Mouse (Mus musculus) hematopoietic stem cell, adult 5-6 weeks (primary cell): ENCODE data around the gene Taok3. TPM values are rescaled to one million over a fixed set of nuclear protein-coding genes. Genes with fewer than 3 reads are reported as not detected.
"Not testable (repeated sequence)": the region's sequence is repeated elsewhere in the genome, so short reads cannot be mapped to it uniquely, and the experiment has no call there.

Experiments
- ATAC-seq, 2 experiments: fragments of 125-278 bp in 1 of 2; replicated peaks in 1 of 2; 2 replicates each; pipeline ENCODE4 v1.8.0; 2016 to 2017; ENCODE audit warnings: inconsistent platforms in 2 of 2, mild to moderate bottlenecking in 2 of 2, moderate number of reproducible peaks in 2 of 2, low read depth in 1 of 2, moderate TSS enrichment in 1 of 2; ENCODE audit not compliant: low FRiP score in 2 of 2, poor library complexity in 2 of 2, severe bottlenecking in 2 of 2, insufficient read depth in 1 of 2, low TSS enrichment in 1 of 2
- total RNA-seq: library from RNA; stranded (forward); fragments of 172-1452, 232-1000 nt; gene quantifications from 2 replicates; pipeline ENCODE4 v1.2.3, GENCODE M21; 2017

Gene Taok3
- total RNA-seq, 1 experiment from 2014 or later: 70.4 TPM

GRCm38 (mm10) chr5:117293776-117294175 lies 173.8 kb downstream of the Taok3 start:
- not testable (repeated sequence) for ATAC-seq

GRCm38 (mm10) chr5:117295011-117295410 lies 175.1 kb downstream of the Taok3 start:
- ATAC-seq: no peak

- ATAC-seq: no peak
Observed at GRCm38 (mm10) chr5:117302899-117303298, 183.0 kb downstream of the Taok3 start.

GRCm38 (mm10) chr5:117303691-117304579 lies 184.0 kb downstream of the Taok3 start:
- no peak for ATAC-seq

GRCm38 (mm10) chr5:117304947-117305346 lies 185.0 kb downstream of the Taok3 start:
- ATAC-seq: peak; percentile 45 to 53; a peak in 2 of 4 replicates

GRCm38 (mm10) chr5:117305754-117306153 lies 185.8 kb downstream of the Taok3 start:
- no peak for ATAC-seq

GRCm38 (mm10) chr5:117306826-117307225 lies 186.9 kb downstream of the Taok3 start:
- ATAC-seq: no peak

GRCm38 (mm10) chr5:117307699-117308098 lies 187.8 kb downstream of the Taok3 start:
- peak; percentile 92 to 95 for ATAC-seq

GRCm38 (mm10) chr5:117313420-117313819 lies 193.5 kb downstream of the Taok3 start:
- ATAC-seq: peak; percentile 41 to 53

- no peak for ATAC-seq
Observed at GRCm38 (mm10) chr5:117313909-117314308, 194.0 kb downstream of the Taok3 start.

- no peak for ATAC-seq
Observed at GRCm38 (mm10) chr5:117314587-117315428, 194.9 kb downstream of the Taok3 start.

- ATAC-seq: peak; percentile 46 to 56; a peak in 3 of 4 replicates
Observed at GRCm38 (mm10) chr5:117318741-117319629, 199.1 kb downstream of the Taok3 start, which contains the start of gene Vsig10. Gene Vsig10 (plus strand): TSS chr5:117319083.

- no peak for ATAC-seq
Observed at GRCm38 (mm10) chr5:117323751-117324150, 203.8 kb downstream of the Taok3 start.

Other genes with a start within 250 kb of the Taok3 start
- gene Suds3, start 4.0 kb upstream of the Taok3 start, total RNA-seq: 74.9 and 115 TPM in 2 replicates
- 84.6 and 158 TPM in 2 replicates for gene Pebp1, start 167.5 kb downstream of the Taok3 start, total RNA-seq
- 9.7 and 10.4 TPM in 2 replicates for gene Vsig10, start 199.0 kb downstream of the Taok3 start, total RNA-seq
- gene Wsb2, start 237.2 kb downstream of the Taok3 start, total RNA-seq: 13.6 and 19.2 TPM in 2 replicates